Mouse (Mus musculus) kidney, adult 2 months (tissue): ENCODE results near the gene Tmem231. TPM values are rescaled to one million over a fixed set of nuclear protein-coding genes. Genes with fewer than 3 reads are reported as not detected.
A peak's percentile ranks its signal among the peaks of the same experiment; 100 is the strongest.

ENCODE experiments used
- DNase-seq: peaks from one replicate; pipeline ENCODE4 v3.0.0; 2021
- H3K27ac ChIP-seq: fragments of 200-500 bp; 2 replicates; pipeline ENCODE4 v1.5.1; 2012; ENCODE audit warnings: low read depth, low read length, control low read depth, inconsistent platforms; ENCODE audit not compliant: insufficient read depth
- H3K27me3 ChIP-seq: fragments of 200-500 bp; replicated peaks from 2 replicates; pipeline ENCODE4 v1.6.1; 2012; ENCODE audit warnings: mild to moderate bottlenecking, moderate library complexity, low read length, inconsistent platforms; ENCODE audit not compliant: control insufficient read depth, insufficient read depth
- H3K36me3 ChIP-seq: fragments of 200-500 bp; 2 replicates; pipeline ENCODE4 v1.6.1; 2012; ENCODE audit warnings: mild to moderate bottlenecking, moderate library complexity, low read length, inconsistent platforms; ENCODE audit not compliant: control insufficient read depth, insufficient read depth
- H3K4me1 ChIP-seq: fragments of 200-500 bp; 2 replicates; pipeline ENCODE4 v1.6.1; 2011; ENCODE audit warnings: low read length; ENCODE audit not compliant: control insufficient read depth, insufficient read depth
- H3K4me3 ChIP-seq: fragments of 200-500 bp; 2 replicates; pipeline ENCODE4 v1.5.1; 2011; ENCODE audit warnings: mild to moderate bottlenecking, low read depth, low read length, control low read depth; ENCODE audit not compliant: insufficient read depth
- CTCF ChIP-seq: fragments of 200-500 bp; conservative IDR thresholded peaks from 2 replicates; pipeline ENCODE4 v1.5.1; 2011; ENCODE audit warnings: low read depth, mild to moderate bottlenecking, control low read depth, low read length, moderate library complexity, mixed read lengths; ENCODE audit not compliant: insufficient read depth, insufficient read length
- POLR2A ChIP-seq: fragments of 200-500 bp; IDR thresholded peaks from one replicate; pipeline ENCODE4 v1.6.1; 2011; ENCODE audit warnings: low read depth, low read length, control low read depth
- WGBS: fragments of 180-500 bp; shearing (Covaris S2); methylation state at CpG from one replicate; pipeline ENCODE4 v1.1.7; 2018; 5-methylcytosine and 5-hydroxymethylcytosine counted together
- polyA plus RNA-seq: library from polyadenylated mRNA; depleted of rRNA; stranded (reverse); fragments of >200 nt; gene quantifications from 2 replicates; pipeline ENCODE4 v1.2.3, GENCODE M21; 2012

Tmem231 gene
- polyA plus RNA-seq, 1 experiment: 11.2 TPM

DNA sequence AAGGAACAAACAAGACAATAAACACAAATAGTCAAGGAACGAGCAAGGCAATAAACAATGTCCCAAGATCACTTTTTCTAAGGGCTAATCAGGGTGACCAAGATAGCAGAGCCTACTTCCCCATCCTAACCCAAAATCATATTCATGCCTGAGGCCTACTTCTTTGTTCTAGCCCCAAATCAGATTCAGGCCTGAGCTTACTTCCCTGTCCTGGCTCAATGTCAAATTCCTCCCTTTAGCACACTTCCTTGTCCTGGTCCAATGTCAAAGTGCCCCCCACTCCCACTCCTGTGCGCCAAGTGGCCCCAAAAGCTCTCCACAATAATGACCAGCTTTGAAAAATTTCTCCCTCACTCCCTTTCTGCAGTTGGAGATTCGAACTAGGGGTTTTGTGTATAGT is 3.5 kb upstream of the Tmem231 start:
- 70% methylated on average over 3 of the region's 3 CpGs for WGBS
- H3K4me1 ChIP-seq: peaks cover 6% of the 10 kb centered on the region; the same call in 1 of the 2 replicates
- TF ChIP-seq CTCF: no peak
- TF ChIP-seq POLR2A: no peak
- peak; percentile 20 for DNase-seq
- H3K27ac ChIP-seq: no peak overlapping the region
- no peaks in the 10 kb centered on the region for H3K36me3 ChIP-seq
- no peak overlapping the region for H3K4me3 ChIP-seq
- no peaks in the 10 kb centered on the region for H3K27me3 ChIP-seq

- no peaks in the 10 kb centered on the region for H3K36me3 ChIP-seq
- H3K4me1 ChIP-seq: 0 out of 2 replicates have a peak, but pooled peaks cover 3% of the 10 kb centered on the region
- no peak overlapping the region for H3K27ac ChIP-seq
- no peaks in the 10 kb centered on the region for H3K27me3 ChIP-seq
- no peak for TF ChIP-seq POLR2A
- no peak for TF ChIP-seq CTCF
- no peak overlapping the region for H3K4me3 ChIP-seq
- WGBS: 80% methylated on average over 2 of the region's 2 CpGs
- no peak for DNase-seq
Measured at GRCm38 (mm10) chr8:111934201-111934600, 520 bp upstream of the Tmem231 start.

- H3K4me3 ChIP-seq: peak overlapping the region; percentile 62
- 25% methylated on average over 19 of the region's 19 CpGs for WGBS
- no peak overlapping the region for H3K27ac ChIP-seq
- peak; percentile 86 for DNase-seq
- no peaks in the 10 kb centered on the region for H3K27me3 ChIP-seq
- 0 out of 2 replicates have a peak, but pooled peaks cover 3% of the 10 kb centered on the region for H3K4me1 ChIP-seq
- no peaks in the 10 kb centered on the region for H3K36me3 ChIP-seq
- TF ChIP-seq CTCF: no peak
- no peak for TF ChIP-seq POLR2A
Measured at GRCm38 (mm10) chr8:111932580-111933336, 923 bp downstream of the Tmem231 start.

DNA sequence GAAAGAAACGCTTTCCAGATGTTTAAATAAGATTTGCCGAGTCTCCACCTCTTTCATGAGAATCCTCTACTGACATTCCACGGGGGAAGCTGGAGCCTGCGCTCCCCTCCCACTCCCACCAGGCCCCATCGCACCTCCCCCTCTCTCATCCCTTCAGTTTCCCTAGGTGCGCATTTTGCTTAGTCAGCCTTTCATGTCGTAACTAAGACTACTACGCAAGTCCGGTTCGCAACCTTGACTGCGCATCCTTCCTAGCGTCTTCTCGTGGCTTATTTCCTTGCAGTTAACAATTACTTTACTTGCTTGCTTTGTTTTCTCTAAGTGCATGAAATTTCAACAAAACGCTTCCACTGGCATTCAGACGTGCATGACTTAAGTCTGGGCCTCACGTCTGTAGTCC is 2.0 kb downstream of the Tmem231 start:
- WGBS: 88% methylated on average over 16 of the region's 16 CpGs
- Histone ChIP-seq H3K27ac (no peak overlapping the region), H3K27me3 (no peaks in the 10 kb centered on the region), H3K36me3 (no peaks in the 10 kb centered on the region), H3K4me1 (0 out of 2 replicates have a peak, but pooled peaks cover 3% of the 10 kb centered on the region), H3K4me3 (no peak overlapping the region)
- no peak for DNase-seq
- TF ChIP-seq POLR2A: no peak
- TF ChIP-seq CTCF: no peak

- DNase-seq: no peak
- WGBS: 82% methylated on average over 8 of the region's 8 CpGs
- no peaks in the 10 kb centered on the region for H3K27me3 ChIP-seq
- H3K4me3 ChIP-seq: no peak overlapping the region
- H3K36me3 ChIP-seq: no peaks in the 10 kb centered on the region
- TF ChIP-seq CTCF: no peak
- TF ChIP-seq POLR2A: no peak
- H3K4me1 ChIP-seq: 0 out of 2 replicates have a peak, but pooled peaks cover 3% of the 10 kb centered on the region
- no peak overlapping the region for H3K27ac ChIP-seq
Measured at GRCm38 (mm10) chr8:111929648-111930344, 3.9 kb downstream of the Tmem231 start.

DNA sequence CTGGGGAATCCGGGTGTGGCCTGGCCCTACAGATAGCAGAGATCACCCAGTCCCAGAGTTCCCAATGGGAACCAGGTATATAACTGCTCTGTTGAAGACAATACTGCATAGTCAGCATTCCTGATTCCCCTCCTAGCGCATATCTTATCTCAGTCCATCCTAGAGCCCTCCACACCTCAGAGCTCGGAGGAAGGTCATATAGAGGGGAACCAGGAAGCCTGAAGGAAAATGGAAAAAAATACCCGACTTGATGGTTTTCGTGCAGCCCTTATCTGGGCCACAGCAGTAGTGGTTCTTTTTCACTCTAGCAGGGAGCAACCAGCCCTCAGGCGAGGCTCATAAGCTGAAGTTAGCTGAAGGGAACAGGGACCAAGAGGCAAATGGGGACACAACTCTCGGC is 8.7 kb downstream of the Tmem231 start:
- H3K27me3 ChIP-seq: no peaks in the 10 kb centered on the region
- H3K4me1 ChIP-seq: no peaks in the 10 kb centered on the region
- H3K4me3 ChIP-seq: no peak overlapping the region
- H3K36me3 ChIP-seq: no peaks in the 10 kb centered on the region
- 85% methylated on average over 7 of the region's 7 CpGs for WGBS
- no peak for DNase-seq
- H3K27ac ChIP-seq: no peak overlapping the region
- no peak for TF ChIP-seq CTCF
- TF ChIP-seq POLR2A: no peak

GRCm38 (mm10) chr8:111923383-111923804 is 10.3 kb downstream of the Tmem231 start:
- Histone ChIP-seq H3K27ac (no peak overlapping the region), H3K36me3 (no peaks in the 10 kb centered on the region), H3K4me3 (peak overlapping the region; percentile 38), H3K4me1 (no peaks in the 10 kb centered on the region), H3K27me3 (no peaks in the 10 kb centered on the region)
- WGBS: 13% methylated on average over 10 of the region's 10 CpGs
- DNase-seq: peak; percentile 53
- peak; percentile 68 for TF ChIP-seq CTCF
- no peak for TF ChIP-seq POLR2A
